Mouse (Mus musculus) 3134 (cell line): ENCODE results near the gene Gpr153.

ENCODE experiments used
- DNase-seq: peaks from one replicate; pipeline ENCODE4 v3.0.0-alpha.2; 2011; ENCODE audit warnings: low spot score; ENCODE audit not compliant: insufficient read length; ENCODE audit errors: extremely low read depth

The Gpr153 gene

GRCm38 (mm10) chr4:152313934-152314333, 39.9 kb downstream of the Gpr153 start:
- no peak for DNase-seq

- DNase-seq, result no peak
Observed at GRCm38 (mm10) chr4:152315498-152316213, 41.6 kb downstream of the Gpr153 start.

GRCm38 (mm10) chr4:152317631-152318033, 43.6 kb downstream of the Gpr153 start:
- DNase-seq, result no peak

DNA sequence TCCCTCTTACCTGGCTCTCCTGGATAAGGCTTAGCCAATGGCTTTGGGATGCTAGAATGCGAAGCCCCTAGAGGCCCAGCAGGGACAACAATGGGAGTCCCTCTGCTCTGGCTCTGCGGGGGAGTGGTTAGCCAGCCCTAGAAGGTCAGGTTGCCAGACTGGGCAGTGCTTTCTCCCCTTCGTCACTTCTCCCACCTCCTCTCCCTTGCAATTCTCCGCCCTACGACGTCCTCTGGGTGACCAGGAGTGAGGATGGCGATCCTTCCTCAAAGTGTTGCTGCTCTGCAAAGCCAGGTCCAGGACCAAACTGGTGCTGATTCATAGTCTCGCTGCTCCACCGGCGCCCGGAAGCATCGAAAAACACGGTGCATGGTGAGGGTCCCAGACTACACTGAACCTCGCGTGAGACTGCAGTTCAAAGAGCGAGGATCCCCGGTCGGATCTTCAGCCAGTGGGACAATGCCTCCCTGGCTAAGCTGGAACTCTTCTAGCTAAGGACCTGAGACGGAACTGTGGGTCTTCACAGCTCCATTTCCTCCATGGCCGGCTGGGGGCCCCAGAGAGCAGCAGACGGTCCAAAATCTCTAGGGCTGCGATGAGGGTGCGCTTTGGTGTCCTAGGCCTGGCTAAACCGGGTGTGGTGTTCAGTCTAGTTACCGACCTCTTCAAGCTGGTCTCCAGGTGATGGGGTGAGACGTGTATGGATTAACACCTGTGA, 44.6 kb downstream of the Gpr153 start, which contains the start of gene Rnf207:
Rnf207 (minus strand) TSS at position 477 of the 718 bp plus-strand sequence.
- no peak for DNase-seq

DNA sequence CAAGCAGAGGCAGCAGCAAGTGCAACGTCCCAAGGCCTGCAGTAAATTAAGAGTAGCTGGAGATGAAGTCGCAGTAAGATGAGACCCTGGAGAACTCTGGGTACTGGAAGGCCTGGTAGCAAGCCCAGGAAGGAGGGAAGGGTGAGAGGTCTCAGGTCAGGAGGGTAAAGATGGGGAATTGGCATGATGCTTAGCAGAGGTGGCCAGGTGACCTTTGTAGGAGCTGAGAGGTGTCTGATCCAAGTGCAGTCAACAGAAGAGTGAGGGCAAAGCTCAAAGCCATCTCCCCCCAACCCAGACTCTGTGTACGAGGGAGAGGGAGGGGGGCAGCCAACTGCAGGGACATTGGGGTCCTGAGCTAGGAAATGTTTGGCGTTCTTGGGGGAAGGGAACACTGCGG, 47.4 kb downstream of the Gpr153 start:
- DNase-seq, result no peak

GRCm38 (mm10) chr4:152324641-152325562, 50.9 kb downstream of the Gpr153 start:
- DNase-seq, result no peak

- DNase-seq, result peak; percentile 87
Observed at GRCm38 (mm10) chr4:152325574-152326411, 51.8 kb downstream of the Gpr153 start, which contains the start of gene Rpl22. Rpl22 (plus strand) TSS chr4:152325742.

- no peak for DNase-seq
Observed at GRCm38 (mm10) chr4:152326543-152326942, 52.5 kb downstream of the Gpr153 start.

DNA sequence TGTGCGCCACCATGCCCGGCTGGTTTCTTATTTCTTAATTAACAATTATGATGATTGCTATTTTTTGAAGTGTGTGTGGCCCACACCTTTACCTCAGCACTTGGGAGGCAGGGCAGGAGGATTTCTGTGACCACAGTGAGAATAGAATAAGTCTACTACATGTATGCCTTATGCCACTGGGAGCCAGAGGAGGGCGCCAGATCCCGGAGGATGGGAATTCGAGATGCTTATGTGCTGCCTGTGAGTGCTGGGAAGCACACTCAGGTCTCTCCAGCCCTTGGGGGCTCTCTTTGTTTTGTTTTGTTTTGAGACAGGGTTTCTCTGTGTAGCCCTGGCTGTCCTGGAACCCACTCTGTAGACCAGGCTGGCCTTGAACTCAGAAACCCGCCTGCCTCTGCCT, 54.7 kb downstream of the Gpr153 start:
- DNase-seq, result no peak

GRCm38 (mm10) chr4:152332952-152333351, 58.9 kb downstream of the Gpr153 start:
- no peak for DNase-seq

GRCm38 (mm10) chr4:152333587-152333986, 59.6 kb downstream of the Gpr153 start:
- no peak for DNase-seq
